Mouse (Mus musculus) G1E (cell line): ENCODE measurements around the gene Iqschfp. TPM values are rescaled to one million over a fixed set of nuclear protein-coding genes. Genes with fewer than 3 reads are reported as not detected.

ENCODE experiments used
- ATAC-seq: 2 replicates; pipeline ENCODE4 v1.8.0; 2016; ENCODE audit warnings: mild to moderate bottlenecking; ENCODE audit not compliant: insufficient number of reproducible peaks, poor library complexity, low FRiP score, severe bottlenecking; ENCODE audit errors: extremely low read depth
- DNase-seq: peaks from one replicate; pipeline ENCODE4 v3.0.0; 2012; ENCODE audit warnings: low spot score
- H3K27me3 ChIP-seq: 2 replicates; pipeline ENCODE4 v1.6.1; 2012; ENCODE audit warnings: mild to moderate bottlenecking, low read length, inconsistent platforms; ENCODE audit not compliant: insufficient read depth
- H3K36me3 ChIP-seq: replicated peaks from 2 replicates; pipeline ENCODE3; 2012; ENCODE audit warnings: mild to moderate bottlenecking, inconsistent platforms
- H3K4me1 ChIP-seq: 2 replicates; pipeline ENCODE4 v1.6.1; 2012; ENCODE audit warnings: low read depth, low read length, inconsistent platforms, mixed read lengths; ENCODE audit not compliant: insufficient read depth
- H3K4me3 ChIP-seq: 2 replicates; pipeline ENCODE4 v1.5.1; 2012; ENCODE audit warnings: low read depth, mild to moderate bottlenecking, inconsistent platforms, low read length, moderate library complexity, mixed read lengths
- H3K9me3 ChIP-seq: replicated peaks from 2 replicates; pipeline ENCODE4 v1.6.1; 2012; ENCODE audit warnings: inconsistent platforms
- CTCF ChIP-seq: IDR thresholded peaks from 2 replicates; pipeline ENCODE4 v1.5.1; 2012; ENCODE audit warnings: low read depth, low read length, inconsistent platforms, mixed read lengths
- GATA1 ChIP-seq: IDR thresholded peaks from 2 replicates; pipeline ENCODE4 v1.6.1; 2012; ENCODE audit warnings: borderline replicate concordance, low read length, inconsistent platforms, mixed read lengths
- GATA2 ChIP-seq: IDR thresholded peaks from 2 replicates; pipeline ENCODE4 v1.6.1; 2012; ENCODE audit warnings: low read depth, low read length, inconsistent platforms, borderline replicate concordance
- POLR2AphosphoS5 ChIP-seq: IDR thresholded peaks from 2 replicates; pipeline ENCODE4 v1.6.1; 2012; ENCODE audit warnings: low read depth, low read length, inconsistent platforms; ENCODE audit not compliant: insufficient replicate concordance
- TAL1 ChIP-seq: conservative IDR thresholded peaks from 2 replicates; pipeline ENCODE4 v1.6.1; 2012; ENCODE audit warnings: low read depth, low read length, inconsistent platforms, mixed read lengths
- polyA plus RNA-seq: library from polyadenylated mRNA; stranded (reverse); fragments of >175 nt; gene quantifications from 2 replicates; pipeline ENCODE4 v1.2.3, GENCODE M21; 2012
- total RNA-seq, 2 experiments: library from RNA; stranded (forward) in 1 of 2; stranded (reverse) in 1 of 2; fragments of 200-1000 nt in 1 of 2; fragments of >200 nt in 1 of 2; fragmentation: Nextera tagmentation in 1 of 2; gene quantifications; 2 replicates each; pipeline ENCODE4 v1.2.3; 2014 to 2017

Gene Iqschfp
- total and polyA plus RNA-seq, 3 experiments = not detected

GRCm38 (mm10) chr3:67947000-67947399, 55.0 kb downstream of the Iqschfp start:
- DNase-seq = no peak
- Histone ChIP-seq H3K4me3 (no peak overlapping the region), H3K27me3 (no peaks in the 10 kb centered on the region), H3K4me1 (no peaks in the 10 kb centered on the region), H3K9me3 (peaks cover 3% of the 10 kb centered on the region; the same call in 1 of the 2 replicates), H3K36me3 (no peaks in the 10 kb centered on the region)
- no peak for ATAC-seq
- TF ChIP-seq POLR2AphosphoS5 (no peak), GATA2 (no peak), CTCF (no peak), TAL1 (no peak), GATA1 (no peak)

GRCm38 (mm10) chr3:67952517-67952940, 60.5 kb downstream of the Iqschfp start:
- TF ChIP-seq POLR2AphosphoS5 (no peak), CTCF (no peak), GATA1 (no peak), TAL1 (no peak), GATA2 (no peak)
- Histone ChIP-seq H3K4me1 (no peaks in the 10 kb centered on the region), H3K27me3 (no peaks in the 10 kb centered on the region), H3K36me3 (no peaks in the 10 kb centered on the region), H3K9me3 (peaks cover 9% of the 10 kb centered on the region), H3K4me3 (no peak overlapping the region)
- ATAC-seq = no peak
- no peak for DNase-seq

GRCm38 (mm10) chr3:67954459-67955065, 62.5 kb downstream of the Iqschfp start:
- ATAC-seq = no peak
- Histone ChIP-seq H3K4me1 (no peaks in the 10 kb centered on the region), H3K36me3 (no peaks in the 10 kb centered on the region), H3K27me3 (no peaks in the 10 kb centered on the region), H3K4me3 (no peak overlapping the region), H3K9me3 (peaks cover 12% of the 10 kb centered on the region)
- no peak for DNase-seq
- no peak for TF ChIP-seq POLR2AphosphoS5
- TF ChIP-seq GATA1 = no peak
- no peak for TF ChIP-seq CTCF
- no peak for TF ChIP-seq GATA2
- no peak for TF ChIP-seq TAL1

GRCm38 (mm10) chr3:67959672-67960071, 67.6 kb downstream of the Iqschfp start:
- no peaks in the 10 kb centered on the region for H3K4me1 ChIP-seq
- no peak for DNase-seq
- TF ChIP-seq POLR2AphosphoS5 (no peak), GATA2 (no peak), GATA1 (no peak), TAL1 (no peak), CTCF (no peak)
- no peaks in the 10 kb centered on the region for H3K36me3 ChIP-seq
- no peak overlapping the region for H3K4me3 ChIP-seq
- H3K9me3 ChIP-seq = peaks cover 4% of the 10 kb centered on the region; the same call in 1 of the 2 replicates
- H3K27me3 ChIP-seq = no peaks in the 10 kb centered on the region
- ATAC-seq = no peak

GRCm38 (mm10) chr3:67960133-67960532, 68.1 kb downstream of the Iqschfp start:
- peaks cover 4% of the 10 kb centered on the region; the same call in 1 of the 2 replicates for H3K9me3 ChIP-seq
- TF ChIP-seq GATA1 = no peak
- no peak for TF ChIP-seq GATA2
- TF ChIP-seq POLR2AphosphoS5 = no peak
- no peak for TF ChIP-seq CTCF
- no peak for TF ChIP-seq TAL1
- no peaks in the 10 kb centered on the region for H3K4me1 ChIP-seq
- H3K4me3 ChIP-seq = no peak overlapping the region
- DNase-seq = no peak
- H3K27me3 ChIP-seq = no peaks in the 10 kb centered on the region
- H3K36me3 ChIP-seq = no peaks in the 10 kb centered on the region
- no peak for ATAC-seq

GRCm38 (mm10) chr3:67960727-67961126, 68.7 kb downstream of the Iqschfp start:
- Histone ChIP-seq H3K36me3 (no peaks in the 10 kb centered on the region), H3K4me3 (no peak overlapping the region), H3K9me3 (peaks cover 4% of the 10 kb centered on the region; the same call in 1 of the 2 replicates), H3K4me1 (no peaks in the 10 kb centered on the region), H3K27me3 (no peaks in the 10 kb centered on the region)
- no peak for ATAC-seq
- DNase-seq = no peak
- TF ChIP-seq CTCF = no peak
- no peak for TF ChIP-seq GATA1
- no peak for TF ChIP-seq POLR2AphosphoS5
- no peak for TF ChIP-seq TAL1
- no peak for TF ChIP-seq GATA2
